Mouse (Mus musculus): ENCODE data around the gene Pllp. TPM values are rescaled to one million over a fixed set of nuclear protein-coding genes. Genes with fewer than 3 reads are reported as not detected.

Gene Pllp
- polyA plus RNA-seq, 1 experiment from 2014 or later = 0.34 TPM

GRCm38 (mm10) chr8:94634211-94634610 lies 61.9 kb downstream of the Pllp start:
- no peaks in the 10 kb centered on the region for H3K27me3 ChIP-seq
- no peaks in the 10 kb centered on the region for H3K4me1 ChIP-seq

GRCm38 (mm10) chr8:94633564-94634194 lies 62.4 kb downstream of the Pllp start:
- no peak overlapping the region for H3K4me2 ChIP-seq (replicated peaks)
- H3K9ac ChIP-seq (replicated peaks) = no peak overlapping the region
- H3K9me3 ChIP-seq = no peaks in the 10 kb centered on the region
- H3K27me3 ChIP-seq = no peaks in the 10 kb centered on the region
- 94% methylated on average over 2 of the region's 2 CpGs for WGBS
- no peak overlapping the region for H3K4me3 ChIP-seq
- H3K36me3 ChIP-seq = peaks cover 81% of the 10 kb centered on the region
- H3K27ac ChIP-seq (replicated peaks) = no peak overlapping the region
- H3K4me1 ChIP-seq = no peaks in the 10 kb centered on the region
- no peak for ATAC-seq (ENCODE audit: low FRiP score, low read depth)

More at GRCm38 (mm10) chr8:94634211-94634610, 61.9 kb downstream of the Pllp start:
- no peak overlapping the region for H3K4me3 ChIP-seq
- H3K9ac ChIP-seq (replicated peaks) = no peak overlapping the region
- no peak overlapping the region for H3K27ac ChIP-seq (replicated peaks)
- no peak for ATAC-seq (ENCODE audit: low FRiP score, low read depth)
- peaks cover 85% of the 10 kb centered on the region for H3K36me3 ChIP-seq
- no peak overlapping the region for H3K4me2 ChIP-seq (replicated peaks)
- no peaks in the 10 kb centered on the region for H3K9me3 ChIP-seq

Other genes starting within 250 kb of the Pllp start
- 9.9 and 10.0 TPM in 2 replicates for gene Cpne2, start 163.3 kb downstream of the Pllp start, polyA plus RNA-seq (2016; fragmentation: Nextera tagmentation; extraction: Ambion mirVana)
- 55.0 and 57.7 TPM in 2 replicates for gene Rspry1, start 94.3 kb downstream of the Pllp start, polyA plus RNA-seq (2016; fragmentation: Nextera tagmentation; extraction: Ambion mirVana)
- 97.4 and 105 TPM in 2 replicates for gene Fam192a, start 94.3 kb downstream of the Pllp start, polyA plus RNA-seq (2016; fragmentation: Nextera tagmentation; extraction: Ambion mirVana)
- gene Arl2bp, start 29.7 kb downstream of the Pllp start, polyA plus RNA-seq (2016; fragmentation: Nextera tagmentation; extraction: Ambion mirVana) = 238 and 247 TPM in 2 replicates
- not detected in 2 replicates for gene Ccl22, start 49.3 kb upstream of the Pllp start, polyA plus RNA-seq (2016; fragmentation: Nextera tagmentation; extraction: Ambion mirVana)
- 8.2 and 11.3 TPM in 2 replicates for gene Cx3cl1, start 75.7 kb upstream of the Pllp start, polyA plus RNA-seq (2016; fragmentation: Nextera tagmentation; extraction: Ambion mirVana)
- gene Ccl17, start 114.2 kb upstream of the Pllp start, polyA plus RNA-seq (2016; fragmentation: Nextera tagmentation; extraction: Ambion mirVana) = not detected in 2 replicates
- gene Coq9, start 142.0 kb upstream of the Pllp start, polyA plus RNA-seq (2016; fragmentation: Nextera tagmentation; extraction: Ambion mirVana) = 53.4 and 54.4 TPM in 2 replicates
- 182 and 192 TPM in 2 replicates for gene Ciapin1, start 142.1 kb upstream of the Pllp start, polyA plus RNA-seq (2016; fragmentation: Nextera tagmentation; extraction: Ambion mirVana)
- 136 and 140 TPM in 2 replicates for gene Polr2c, start 161.2 kb upstream of the Pllp start, polyA plus RNA-seq (2016; fragmentation: Nextera tagmentation; extraction: Ambion mirVana)
- gene Dok4, start 180.1 kb upstream of the Pllp start, polyA plus RNA-seq (2016; fragmentation: Nextera tagmentation; extraction: Ambion mirVana) = 24.8 and 26.6 TPM in 2 replicates
- 16.3 and 18.1 TPM in 2 replicates for gene Ccdc102a, start 221.8 kb upstream of the Pllp start, polyA plus RNA-seq (2016; fragmentation: Nextera tagmentation; extraction: Ambion mirVana)
- 0.09 and 0.10 TPM in 2 replicates for gene Adgrg5, start 227.4 kb upstream of the Pllp start, polyA plus RNA-seq (2016; fragmentation: Nextera tagmentation; extraction: Ambion mirVana)